Mouse (Mus musculus) neural tube, embryonic 10.5 days (tissue): Measurements from ENCODE around the gene Mmp28.
A peak's percentile ranks its signal among the peaks of the same experiment; 100 is the strongest.

Experiments
- DNase-seq: peaks from one replicate; pipeline ENCODE4 v3.0.0-alpha.2; 2017; ENCODE audit warnings: low spot score; ENCODE audit errors: extremely low spot score

Mmp28 gene

GRCm38 (mm10) chr11:83448021-83448926, 14.6 kb downstream of the Mmp28 start:
- DNase-seq, result peak; percentile 57

- no peak for DNase-seq
Measured at GRCm38 (mm10) chr11:83447612-83448011, 15.3 kb downstream of the Mmp28 start.

DNA sequence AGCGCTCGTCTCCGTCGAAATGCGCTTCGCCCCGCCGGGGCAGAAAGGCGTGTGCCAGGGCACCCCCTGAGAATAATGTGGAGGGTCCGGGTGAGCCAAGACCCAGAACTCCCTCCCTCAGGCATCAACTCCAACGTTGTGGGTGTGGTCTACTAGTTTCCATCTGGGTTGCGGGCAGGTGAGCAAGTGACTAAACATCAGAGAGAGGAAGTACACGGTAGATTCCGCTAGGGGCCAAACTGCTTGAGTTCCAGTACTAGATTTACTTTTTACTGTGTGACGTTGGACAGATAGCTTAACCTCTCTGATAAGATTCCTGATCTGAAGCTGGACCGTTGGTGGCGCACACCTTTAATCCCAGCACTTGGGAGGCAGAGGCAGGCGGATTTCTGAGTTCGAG, 17.9 kb downstream of the Mmp28 start:
- DNase-seq, result no peak

DNA sequence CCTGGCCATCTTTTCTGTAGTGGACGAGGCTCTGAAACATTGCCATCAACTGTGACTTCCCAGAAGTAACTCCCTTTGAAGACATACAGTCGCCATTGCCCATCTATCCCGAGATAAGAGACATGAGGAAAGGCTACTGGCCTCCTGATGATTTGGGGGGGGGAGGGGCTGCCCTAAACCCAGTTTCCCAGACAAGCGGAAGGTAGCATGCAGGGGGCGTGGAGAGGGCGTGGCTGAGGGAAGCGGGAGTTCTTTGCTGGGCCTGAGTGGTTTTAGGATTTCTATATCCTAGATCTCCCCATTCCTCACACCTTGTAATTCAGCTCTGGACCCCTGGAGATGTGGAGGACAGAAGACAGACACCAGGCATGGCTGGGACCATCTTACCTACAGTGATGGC, 19.0 kb downstream of the Mmp28 start:
- no peak for DNase-seq

- peak; percentile 79 for DNase-seq
Measured at GRCm38 (mm10) chr11:83442596-83443267, 20.1 kb downstream of the Mmp28 start.

- DNase-seq, result no peak
Measured at GRCm38 (mm10) chr11:83441235-83441634, 21.6 kb downstream of the Mmp28 start.

DNA sequence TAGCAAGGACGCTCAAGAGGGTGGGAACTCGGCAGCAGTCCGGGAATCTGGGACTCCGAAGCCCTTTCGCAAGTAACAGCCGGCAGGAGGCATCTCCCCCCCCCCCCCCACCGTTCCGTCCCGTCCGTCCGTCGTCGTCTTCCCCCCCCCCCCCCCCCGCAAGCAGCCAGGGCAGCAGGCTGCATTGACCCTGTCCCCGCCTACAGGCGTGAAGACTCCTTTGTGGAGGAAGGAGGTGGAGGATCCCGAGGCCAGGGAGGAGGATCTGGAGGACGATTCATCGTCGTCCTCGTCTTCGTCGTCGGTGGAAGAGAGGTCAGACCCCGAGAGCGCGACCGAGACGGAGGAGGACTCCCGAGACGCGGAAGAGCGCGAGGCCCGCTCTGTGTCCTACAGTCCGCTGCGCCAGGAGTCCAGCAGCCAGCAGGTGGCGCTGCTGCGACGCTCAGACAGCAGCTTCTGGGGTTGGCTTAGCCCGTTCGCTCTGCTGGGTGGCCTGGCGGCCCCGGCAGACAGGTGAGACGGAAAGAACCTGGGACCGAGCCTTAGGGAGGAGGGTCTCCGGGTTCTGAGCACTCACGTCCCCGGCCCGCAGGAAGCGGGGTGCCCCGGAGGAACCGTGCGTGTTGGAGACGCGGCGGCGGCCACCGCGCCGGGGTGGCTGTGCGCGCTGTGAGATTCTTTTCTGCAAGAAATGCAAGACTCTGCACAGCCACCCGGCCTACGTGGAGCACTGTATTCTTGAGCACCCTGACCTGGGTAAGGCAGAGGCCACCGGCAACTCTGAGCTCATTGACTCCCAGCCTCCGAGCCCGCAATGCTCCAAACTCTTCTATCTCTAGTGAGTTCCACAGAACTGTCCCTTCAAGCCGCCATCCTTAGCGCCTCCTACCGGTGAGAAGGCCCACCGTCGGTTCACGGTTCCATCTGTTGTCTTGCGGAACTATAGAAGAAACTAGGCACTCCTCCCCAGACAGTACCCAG, 22.5 kb downstream of the Mmp28 start:
- peak; percentile 90 for DNase-seq

DNA sequence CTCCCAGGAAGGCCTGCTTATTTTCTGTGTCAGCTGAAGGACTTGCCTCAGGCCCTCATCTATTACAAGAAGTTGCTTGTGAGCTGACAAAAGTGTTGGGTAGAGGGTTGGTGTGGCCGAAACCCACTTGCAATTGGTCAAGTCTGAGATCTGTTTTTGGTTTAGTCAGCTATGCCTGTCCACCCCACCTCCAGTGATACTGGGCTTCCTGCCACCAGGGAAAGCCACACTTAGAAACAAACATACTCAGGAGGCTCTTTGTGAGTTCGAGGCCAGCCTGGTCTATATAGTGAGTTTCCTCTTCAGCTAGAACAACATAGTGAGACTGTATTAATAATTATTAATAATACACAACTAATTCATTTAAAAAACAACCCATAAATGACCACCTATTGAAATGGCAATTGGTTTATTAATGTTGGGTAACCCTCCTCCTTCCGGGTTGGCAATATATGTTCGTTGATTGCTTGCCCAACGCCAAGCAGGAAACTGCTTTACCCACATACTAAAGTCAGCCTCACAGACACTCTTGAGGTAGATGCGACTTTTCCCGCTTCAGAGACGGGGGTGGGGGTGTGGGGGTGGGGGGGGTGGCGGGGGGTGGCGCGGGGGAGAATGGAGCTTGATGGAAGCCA, 23.3 kb downstream of the Mmp28 start:
- DNase-seq, result no peak

- DNase-seq, result no peak
Measured at GRCm38 (mm10) chr11:83437377-83437776, 25.5 kb downstream of the Mmp28 start, which contains the start of gene 1700020L24Rik. Gene 1700020L24Rik (plus strand): TSS chr11:83437677.

DNA sequence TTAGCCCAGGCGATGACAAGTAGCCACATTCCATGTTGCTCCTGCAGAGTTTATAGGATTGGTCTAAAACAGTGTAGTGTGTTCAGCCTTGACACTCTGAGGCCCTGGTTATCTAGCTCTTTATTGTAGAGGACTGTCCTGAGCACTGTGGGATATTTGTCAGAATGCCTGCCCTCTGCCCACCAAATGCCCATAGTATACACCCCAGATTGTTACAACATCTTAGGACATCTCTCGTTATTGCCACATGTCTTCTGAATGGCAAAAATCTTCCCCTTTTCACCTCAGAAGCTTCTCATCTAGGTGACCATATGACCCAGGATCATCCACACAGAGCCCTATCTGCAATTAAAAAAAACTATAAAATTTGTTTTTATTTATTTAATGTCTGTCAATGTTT, 30.3 kb downstream of the Mmp28 start:
- DNase-seq, result no peak

DNA sequence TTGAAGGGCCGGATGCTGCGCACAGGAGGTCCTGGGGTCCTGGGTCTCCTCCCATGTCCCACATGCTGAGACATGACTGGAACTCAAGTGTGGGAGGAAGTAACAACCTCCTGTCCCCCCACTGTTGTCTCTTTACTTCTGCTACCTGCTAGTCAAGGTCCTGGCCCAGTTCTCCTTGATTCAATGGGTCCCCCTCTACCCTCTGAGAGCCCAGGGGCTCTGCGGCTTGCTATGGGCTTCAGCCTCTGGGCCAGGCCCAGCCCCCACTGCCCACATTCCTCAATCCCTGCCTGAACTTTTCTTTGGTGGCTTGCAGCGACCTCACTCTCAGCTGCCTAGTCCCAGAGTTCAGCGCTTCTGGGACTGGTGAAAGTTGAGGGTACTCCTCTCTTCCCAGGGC, 33.5 kb downstream of the Mmp28 start, which contains the start of gene Gas2l2:
Gene Gas2l2 (minus strand): TSS at position 101 of the 400 bp plus-strand sequence.
- DNase-seq, result no peak

- DNase-seq, result no peak
Measured at GRCm38 (mm10) chr11:83426964-83427363, 35.9 kb downstream of the Mmp28 start.

GRCm38 (mm10) chr11:83424681-83425080, 38.2 kb downstream of the Mmp28 start:
- peak; percentile 84 for DNase-seq

- DNase-seq, result peak; percentile 82
Measured at GRCm38 (mm10) chr11:83421305-83421704, 41.6 kb downstream of the Mmp28 start.

GRCm38 (mm10) chr11:83420338-83420737, 42.5 kb downstream of the Mmp28 start:
- DNase-seq, result no peak

GRCm38 (mm10) chr11:83418566-83418965, 44.3 kb downstream of the Mmp28 start:
- no peak for DNase-seq

DNA sequence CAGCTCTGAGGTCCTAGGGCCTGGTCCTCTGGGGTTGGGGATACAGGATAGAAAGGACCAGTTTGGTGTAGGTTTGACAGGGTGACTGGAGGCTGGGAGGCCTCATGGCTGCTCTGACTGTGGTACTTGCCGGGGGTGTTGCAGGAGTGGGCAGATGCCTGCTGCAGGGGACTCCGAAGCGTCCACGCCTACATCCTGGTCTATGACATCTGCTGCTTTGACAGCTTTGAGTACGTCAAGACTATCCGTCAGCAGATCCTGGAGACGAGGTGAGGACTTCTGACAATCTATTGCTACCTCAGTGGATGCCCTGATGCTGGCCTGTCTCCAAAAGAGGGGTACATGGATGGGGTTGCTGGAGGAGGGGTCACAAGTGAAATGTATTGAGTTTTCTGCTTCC, 45.2 kb downstream of the Mmp28 start:
- no peak for DNase-seq

DNA sequence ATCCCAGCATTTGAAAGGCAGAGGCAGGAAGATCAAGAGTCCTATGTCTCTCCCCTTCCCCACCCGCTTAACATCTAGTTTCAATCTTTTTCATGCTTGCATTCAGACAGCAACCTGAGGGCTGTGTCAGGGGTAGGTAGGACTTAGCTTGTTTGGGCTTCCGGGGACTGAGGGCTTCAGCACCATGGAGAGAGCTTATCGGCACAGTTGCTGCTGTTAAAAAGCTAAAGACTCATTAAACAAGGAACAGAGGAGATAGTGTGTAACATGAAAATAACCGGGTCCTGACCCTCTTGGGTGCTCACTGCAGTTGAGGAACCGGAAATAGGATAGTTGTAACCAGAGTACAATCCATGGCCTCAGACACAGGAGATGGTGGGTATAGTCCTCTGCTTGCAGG, 45.8 kb downstream of the Mmp28 start:
- DNase-seq, result peak; percentile 51

DNA sequence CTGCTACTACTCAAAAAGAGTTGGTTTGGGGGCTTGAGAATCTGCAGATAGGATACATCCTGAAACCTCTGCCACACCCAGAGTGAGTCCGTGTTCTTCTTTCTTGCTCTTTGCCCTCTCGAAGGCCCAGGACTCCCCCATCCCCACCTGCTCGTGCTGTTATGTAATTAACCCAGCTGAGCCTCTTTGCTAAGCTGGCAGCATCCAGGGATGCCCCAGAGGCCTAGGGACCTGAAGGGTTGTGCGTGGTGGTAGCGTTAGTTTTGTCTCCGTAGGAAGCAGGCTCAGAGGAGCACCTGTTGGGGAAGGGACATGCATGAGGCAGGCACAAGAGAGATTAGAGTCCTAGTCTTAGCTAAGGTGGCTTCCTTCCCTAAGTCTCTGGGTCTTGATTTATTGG, 52.4 kb downstream of the Mmp28 start:
- DNase-seq, result no peak

- peak; percentile 52 for DNase-seq
Measured at GRCm38 (mm10) chr11:83409792-83410291, 53.0 kb downstream of the Mmp28 start.
